Mouse (Mus musculus): Measurements from ENCODE around the gene Kmt5b.

DNA sequence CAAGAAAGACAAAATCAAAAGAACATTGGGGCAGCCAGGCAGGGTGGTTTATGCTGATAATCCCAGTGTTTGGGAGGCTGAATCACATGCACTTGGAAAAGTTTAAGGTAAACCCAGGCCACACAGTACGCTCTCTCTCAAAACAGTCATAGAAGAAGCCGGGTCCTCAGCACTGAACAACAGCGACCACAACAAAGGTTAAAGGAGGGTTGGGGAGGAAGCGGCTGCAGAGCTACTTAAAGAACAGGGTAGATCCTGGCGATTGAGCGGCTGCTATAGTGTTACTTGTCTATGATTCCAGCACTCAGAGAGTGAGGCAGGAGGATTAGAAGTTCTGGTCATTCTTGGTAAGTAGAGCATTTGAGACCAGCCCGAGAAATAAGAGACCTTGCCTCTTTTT, 38.3 kb downstream of the Kmt5b start:
- no peak for TF ChIP-seq CTCF (IDR thresholded peaks at IDR 0.05; ENCODE audit: control insufficient read depth, insufficient read depth, insufficient read length)
- TF ChIP-seq CEBPB (IDR thresholded peaks at IDR 0.05; ENCODE audit: low read depth): no peak
- TF ChIP-seq MAX (IDR thresholded peaks at IDR 0.05): no peak
- TF ChIP-seq MYOG (IDR thresholded peaks at IDR 0.05; ENCODE audit: control insufficient read depth, extremely low read depth, insufficient read length): no peak
- TF ChIP-seq USF1 (IDR thresholded peaks at IDR 0.05; ENCODE audit: low read depth): no peak
- TF ChIP-seq MYOD1 (IDR thresholded peaks at IDR 0.05; ENCODE audit: control insufficient read depth, insufficient read length, low read depth): no peak
- no peak for TF ChIP-seq FOSL1 (IDR thresholded peaks at IDR 0.05; ENCODE audit: insufficient read depth, low read length, poor library complexity, severe bottlenecking)
